Mouse (Mus musculus) midbrain, postnatal 0 days (tissue): Measurements from ENCODE around the gene Fbxw7. TPM values are rescaled to one million over a fixed set of nuclear protein-coding genes. Genes with fewer than 3 reads are reported as not detected.

Source experiments
- ATAC-seq: fragments of 200-750 bp; cut with Nextera tagmentation; 2 replicates; pipeline ENCODE4 v1.8.0; 2017; ENCODE audit warnings: moderate number of reproducible peaks, mild to moderate bottlenecking, moderate TSS enrichment, moderate library complexity; ENCODE audit not compliant: low FRiP score
- DNase-seq: peaks from one replicate; pipeline ENCODE4 v3.0.0-alpha.2; 2015; ENCODE audit warnings: low spot score
- H3K27ac ChIP-seq: fragments of 300-500 bp; sonication (generic); 2 replicates; pipeline ENCODE4 v1.5.1; 2014; ENCODE audit warnings: low read depth, mild to moderate bottlenecking, low read length, mixed read lengths
- H3K27me3 ChIP-seq: fragments of 300-500 bp; sonication (generic); 2 replicates; pipeline ENCODE4 v1.6.1; 2014; ENCODE audit warnings: low read length, control low read depth, mixed read lengths; ENCODE audit not compliant: insufficient read depth
- H3K36me3 ChIP-seq: fragments of 300-500 bp; sonication (generic); 2 replicates; pipeline ENCODE4 v1.6.1; 2014; ENCODE audit warnings: low read length, control low read depth, mixed read lengths; ENCODE audit not compliant: insufficient read depth
- H3K4me1 ChIP-seq: fragments of 300-500 bp; sonication (generic); 2 replicates; pipeline ENCODE4 v1.6.1; 2014; ENCODE audit warnings: mild to moderate bottlenecking, control low read depth, antibody characterized with exemption, low read length, mixed read lengths; ENCODE audit not compliant: insufficient read depth
- H3K4me2 ChIP-seq: fragments of 300-500 bp; sonication (generic); 2 replicates; pipeline ENCODE4 v1.6.1; 2014; ENCODE audit warnings: low read depth, mild to moderate bottlenecking, low read length, mixed read lengths; ENCODE audit not compliant: poor library complexity, severe bottlenecking
- H3K4me3 ChIP-seq: fragments of 300-500 bp; sonication (generic); 2 replicates; pipeline ENCODE4 v1.5.1; 2014; ENCODE audit warnings: low read depth, mild to moderate bottlenecking, low read length, moderate library complexity
- H3K9ac ChIP-seq: fragments of 300-500 bp; sonication (generic); replicated peaks from 2 replicates; pipeline ENCODE4 v1.6.1; 2014; ENCODE audit warnings: mild to moderate bottlenecking, low read length, moderate library complexity, mixed read lengths; ENCODE audit not compliant: poor library complexity, severe bottlenecking
- H3K9me3 ChIP-seq: fragments of 300-500 bp; sonication (generic); 2 replicates; pipeline ENCODE4 v1.6.1; 2016; ENCODE audit warnings: low read length, control low read depth
- CTCF ChIP-seq: IDR thresholded peaks from 2 replicates; pipeline ENCODE4 v1.5.1; 2016; ENCODE audit warnings: antibody characterized with exemption, mild to moderate bottlenecking
- WGBS: fragments of 180-500 bp; shearing (Covaris S2); extraction: QIAGEN DNeasy Blood & Tissue Kit; methylation state at CpG from one replicate; pipeline ENCODE4 v1.1.7; 2014; 5-methylcytosine and 5-hydroxymethylcytosine counted together
- polyA plus RNA-seq: library from polyadenylated mRNA; unstranded; fragments of >200 nt; fragmentation: Nextera tagmentation; extraction: Ambion mirVana; gene quantifications from 2 replicates; pipeline ENCODE4 v1.2.1, GENCODE M21; 2015
- total RNA-seq: library from RNA; depleted of rRNA; stranded (reverse); fragments of >200 nt; gene quantifications from 2 replicates; pipeline ENCODE4 v1.2.3, GENCODE M21; 2014

The Fbxw7 gene
- total and polyA plus RNA-seq, 2 experiments from 2014 or later, result 34.4 to 46.9 TPM

- no peaks in the 10 kb centered on the region for H3K27me3 ChIP-seq
- ATAC-seq, result no peak
- TF ChIP-seq CTCF, result no peak
- H3K4me3 ChIP-seq, result no peak overlapping the region
- no peaks in the 10 kb centered on the region for H3K36me3 ChIP-seq
- H3K9me3 ChIP-seq, result no peaks in the 10 kb centered on the region
- no peak overlapping the region for H3K27ac ChIP-seq
- no peak overlapping the region for H3K9ac ChIP-seq
- no peaks in the 10 kb centered on the region; the same call in 1 of the 2 replicates for H3K4me1 ChIP-seq
- DNase-seq, result no peak
- H3K4me2 ChIP-seq, result no peak overlapping the region
- 57% methylated on average over 2 of the region's 2 CpGs for WGBS
Observed at GRCm38 (mm10) chr3:84820654-84821201, 5.7 kb downstream of the Fbxw7 start.

DNA sequence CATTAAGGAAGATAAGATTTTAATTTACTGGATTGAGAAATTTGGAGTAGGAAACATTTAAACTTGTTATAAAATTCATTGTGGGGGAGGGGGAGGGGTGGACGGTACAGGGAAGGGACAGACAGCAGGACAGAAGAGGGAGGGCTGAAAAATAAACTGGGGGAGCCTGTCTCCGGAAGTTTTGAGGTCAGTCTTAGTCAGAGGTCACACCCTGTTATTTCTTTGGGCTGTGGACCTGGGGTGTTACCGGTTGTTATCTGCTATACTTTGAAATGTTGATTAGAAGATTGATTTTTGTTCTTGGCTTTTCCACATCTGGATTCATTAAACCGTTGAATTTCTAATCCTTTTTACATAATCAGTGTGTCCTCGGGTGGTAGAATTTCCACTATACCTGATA is 10.9 kb downstream of the Fbxw7 start:
- H3K27me3 ChIP-seq, result no peaks in the 10 kb centered on the region
- H3K9ac ChIP-seq, result no peak overlapping the region
- DNase-seq, result no peak
- no peak overlapping the region for H3K27ac ChIP-seq
- ATAC-seq, result no peak
- WGBS, result 52% methylated on average over 5 of the region's 5 CpGs
- no peaks in the 10 kb centered on the region for H3K9me3 ChIP-seq
- H3K4me3 ChIP-seq, result no peak overlapping the region
- no peaks in the 10 kb centered on the region for H3K36me3 ChIP-seq
- no peaks in the 10 kb centered on the region for H3K4me1 ChIP-seq
- TF ChIP-seq CTCF, result no peak
- H3K4me2 ChIP-seq, result no peak overlapping the region

GRCm38 (mm10) chr3:84826405-84826804 is 11.3 kb downstream of the Fbxw7 start:
- Histone ChIP-seq H3K36me3 (no peaks in the 10 kb centered on the region), H3K4me3 (no peak overlapping the region), H3K27me3 (no peaks in the 10 kb centered on the region), H3K9ac (no peak overlapping the region), H3K4me2 (no peak overlapping the region), H3K9me3 (no peaks in the 10 kb centered on the region), H3K27ac (no peak overlapping the region), H3K4me1 (no peaks in the 10 kb centered on the region)
- 78% methylated on average over 3 of the region's 3 CpGs for WGBS
- no peak for TF ChIP-seq CTCF
- no peak for DNase-seq
- no peak for ATAC-seq

GRCm38 (mm10) chr3:84826938-84827337 is 11.9 kb downstream of the Fbxw7 start:
- Histone ChIP-seq H3K4me2 (no peak overlapping the region), H3K4me3 (no peak overlapping the region), H3K4me1 (no peaks in the 10 kb centered on the region), H3K27me3 (no peaks in the 10 kb centered on the region), H3K9me3 (no peaks in the 10 kb centered on the region), H3K27ac (no peak overlapping the region), H3K36me3 (no peaks in the 10 kb centered on the region), H3K9ac (no peak overlapping the region)
- no peak for DNase-seq
- no peak for ATAC-seq
- WGBS, result 71% methylated on average over 3 of the region's 3 CpGs
- no peak for TF ChIP-seq CTCF

DNA sequence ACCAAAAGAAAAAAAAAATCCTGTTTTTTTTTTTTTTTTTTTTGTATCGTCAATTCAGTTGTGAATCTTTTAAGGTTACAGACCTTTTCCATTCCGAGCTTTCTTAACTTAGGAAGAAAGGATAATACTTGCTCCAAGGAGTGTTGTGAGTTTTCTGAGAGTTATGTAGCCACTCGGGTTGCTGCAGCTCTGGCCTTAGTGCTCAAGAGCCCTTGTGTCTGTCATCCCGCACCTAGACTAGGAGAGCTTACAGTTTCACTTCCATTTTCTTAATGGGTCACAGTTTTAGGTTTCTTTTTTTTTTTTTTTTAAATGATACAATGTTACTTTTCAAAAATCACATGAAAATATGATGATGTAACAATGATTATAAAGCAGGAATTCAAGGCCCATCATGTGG is 12.5 kb downstream of the Fbxw7 start:
- 94% methylated on average over 4 of the region's 4 CpGs for WGBS
- TF ChIP-seq CTCF, result no peak
- no peak overlapping the region for H3K4me3 ChIP-seq
- no peak overlapping the region for H3K27ac ChIP-seq
- H3K9ac ChIP-seq, result no peak overlapping the region
- H3K27me3 ChIP-seq, result no peaks in the 10 kb centered on the region
- ATAC-seq (no peak), DNase-seq (no peak)
- H3K36me3 ChIP-seq, result no peaks in the 10 kb centered on the region
- H3K4me2 ChIP-seq, result no peak overlapping the region
- H3K9me3 ChIP-seq, result no peaks in the 10 kb centered on the region
- H3K4me1 ChIP-seq, result no peaks in the 10 kb centered on the region

DNA sequence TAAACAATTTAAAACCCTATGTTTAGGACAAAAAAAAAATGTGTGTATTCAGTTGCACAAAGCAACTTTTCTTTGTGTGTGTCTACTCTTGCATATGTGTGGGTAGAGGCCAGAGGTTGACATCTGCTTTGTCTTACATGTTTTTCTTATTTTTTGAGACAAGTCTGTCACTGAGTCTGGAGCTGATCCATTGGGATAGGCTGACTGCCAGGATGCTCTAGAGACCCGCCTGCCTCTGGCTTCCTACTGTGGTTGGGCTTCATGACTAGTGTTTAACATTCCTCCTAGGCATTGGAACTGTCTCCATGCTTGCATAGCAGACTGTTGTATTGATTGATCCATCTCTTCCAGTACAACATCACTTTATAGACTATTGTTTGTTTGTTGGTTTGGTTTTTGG is 14.3 kb downstream of the Fbxw7 start:
- 76% methylated on average over 1 of the region's 1 CpGs for WGBS
- no peaks in the 10 kb centered on the region for H3K4me1 ChIP-seq
- ATAC-seq, result no peak
- no peak overlapping the region for H3K9ac ChIP-seq
- no peak overlapping the region for H3K4me3 ChIP-seq
- DNase-seq, result no peak
- no peaks in the 10 kb centered on the region for H3K9me3 ChIP-seq
- H3K27ac ChIP-seq, result no peak overlapping the region
- no peak for TF ChIP-seq CTCF
- no peaks in the 10 kb centered on the region for H3K27me3 ChIP-seq
- H3K4me2 ChIP-seq, result no peak overlapping the region
- no peaks in the 10 kb centered on the region for H3K36me3 ChIP-seq
